Mouse (Mus musculus) heart, embryonic 10.5 days (tissue): ENCODE results near the gene Lce1b. TPM values are rescaled to one million over a fixed set of nuclear protein-coding genes. Genes with fewer than 3 reads are reported as not detected.
"Not testable (repeated sequence)": the region's sequence is repeated elsewhere in the genome, so short reads cannot be mapped to it uniquely, and the experiment has no call there.

Experiments
- DNase-seq: peaks from one replicate; pipeline ENCODE4 v3.0.0-alpha.2; 2017; ENCODE audit warnings: low spot score
- H3K27ac ChIP-seq: fragments of 300-500 bp; sonication (generic); 2 replicates; pipeline ENCODE4 v1.5.1; 2016; ENCODE audit warnings: mild to moderate bottlenecking
- H3K27me3 ChIP-seq: fragments of 300-500 bp; sonication (generic); 2 replicates; pipeline ENCODE4 v1.6.1; 2016; ENCODE audit warnings: mild to moderate bottlenecking; ENCODE audit not compliant: poor library complexity, insufficient read depth, severe bottlenecking
- H3K36me3 ChIP-seq: fragments of 300-500 bp; sonication (generic); 2 replicates; pipeline ENCODE4 v1.6.1; 2016; ENCODE audit warnings: mild to moderate bottlenecking, moderate library complexity
- H3K4me1 ChIP-seq: fragments of 300-500 bp; sonication (generic); 2 replicates; pipeline ENCODE4 v1.6.1; 2016; ENCODE audit warnings: mild to moderate bottlenecking
- H3K4me3 ChIP-seq: fragments of 300-500 bp; sonication (generic); 2 replicates; pipeline ENCODE4 v1.5.1; 2016; ENCODE audit warnings: mild to moderate bottlenecking, moderate library complexity
- H3K9me3 ChIP-seq: fragments of 300-500 bp; sonication (generic); 2 replicates; pipeline ENCODE4 v1.6.1; 2016; ENCODE audit warnings: mild to moderate bottlenecking, moderate library complexity
- whole genome bisulfite sequencing: fragments of 180-500 bp; shearing (Covaris S2); methylation state at CpG from one replicate; pipeline ENCODE4 v1.1.7; 2016; 5-methylcytosine and 5-hydroxymethylcytosine counted together
- polyA plus RNA-seq: library from polyadenylated mRNA; unstranded; fragments of >200 nt; fragmentation: Nextera tagmentation; extraction: Ambion mirVana; gene quantifications from 2 replicates; pipeline ENCODE4 v1.2.1, GENCODE M21; 2016

Gene Lce1b
- not detected in 2 replicates for polyA plus RNA-seq

GRCm38 (mm10) chr3:92656826-92657225, at the start of gene Lce1b:
Lce1b (minus strand) TSS chr3:92656926.
- DNase-seq: no peak
- H3K4me1 ChIP-seq: no peaks in the 10 kb centered on the region
- H3K4me3 ChIP-seq: no peak within 1 kb of the TSS

GRCm38 (mm10) chr3:92694613-92695012, 37.9 kb upstream of the Lce1b start:
- no peak for DNase-seq
- Histone ChIP-seq H3K27me3 (no peaks in the 10 kb centered on the region), H3K4me1 (no peaks in the 10 kb centered on the region), H3K9me3 (no peaks in the 10 kb centered on the region), H3K36me3 (no peaks in the 10 kb centered on the region), H3K4me3 (no peak overlapping the region), H3K27ac (no peak overlapping the region)
- 14% methylated on average over 1 of the region's 1 CpGs for WGBS

More at GRCm38 (mm10) chr3:92656826-92657225, at the start of gene Lce1b:
- Histone ChIP-seq H3K36me3 (no peaks in the 10 kb centered on the region), H3K27me3 (no peaks in the 10 kb centered on the region), H3K27ac (no peak within 1 kb of the TSS), H3K9me3 (no peaks in the 10 kb centered on the region)

- Histone ChIP-seq H3K27ac (no peak overlapping the region), H3K4me3 (no peak overlapping the region), H3K4me1 (no peaks in the 10 kb centered on the region), H3K36me3 (no peaks in the 10 kb centered on the region), H3K27me3 (no peaks in the 10 kb centered on the region), H3K9me3 (no peaks in the 10 kb centered on the region)
- no peak for DNase-seq
Measured at GRCm38 (mm10) chr3:92691688-92692087, 35.0 kb upstream of the Lce1b start.

GRCm38 (mm10) chr3:92689154-92689553, 32.4 kb upstream of the Lce1b start:
- not testable (repeated sequence) for H3K9me3 ChIP-seq, H3K27ac ChIP-seq, H3K36me3 ChIP-seq, DNase-seq, H3K4me1 ChIP-seq, H3K27me3 ChIP-seq, H3K4me3 ChIP-seq
- 69% methylated on average over 16 of the region's 16 CpGs for WGBS

- Histone ChIP-seq H3K27ac (no peak within 1 kb of the TSS), H3K4me1 (no peaks in the 10 kb centered on the region), H3K4me3 (no peak within 1 kb of the TSS), H3K27me3 (no peaks in the 10 kb centered on the region), H3K9me3 (no peaks in the 10 kb centered on the region), H3K36me3 (no peaks in the 10 kb centered on the region)
- no peak for DNase-seq
- 57% methylated on average over 2 of the region's 2 CpGs for WGBS
Measured at GRCm38 (mm10) chr3:92687110-92687509, 30.4 kb upstream of the Lce1b start, which contains the start of gene Lce1d. Lce1d (minus strand) TSS chr3:92687210.

GRCm38 (mm10) chr3:92678947-92679346, 22.2 kb upstream of the Lce1b start, which contains the start of gene Lce1c:
Lce1c (plus strand) TSS chr3:92679247.
- no peak within 1 kb of the TSS for H3K27ac ChIP-seq
- WGBS: 83% methylated on average over 4 of the region's 4 CpGs
- no peak within 1 kb of the TSS for H3K4me3 ChIP-seq
- DNase-seq: no peak
- H3K27me3 ChIP-seq: no peaks in the 10 kb centered on the region
- no peaks in the 10 kb centered on the region for H3K36me3 ChIP-seq
- H3K9me3 ChIP-seq: no peaks in the 10 kb centered on the region
- no peaks in the 10 kb centered on the region for H3K4me1 ChIP-seq

- no peak within 1 kb of the TSS for H3K27ac ChIP-seq
- no peak for DNase-seq
- no peaks in the 10 kb centered on the region for H3K9me3 ChIP-seq
- no peaks in the 10 kb centered on the region for H3K4me1 ChIP-seq
- no peak within 1 kb of the TSS for H3K4me3 ChIP-seq
- H3K36me3 ChIP-seq: no peaks in the 10 kb centered on the region
- no peaks in the 10 kb centered on the region for H3K27me3 ChIP-seq
Measured at GRCm38 (mm10) chr3:92670215-92670614, 13.5 kb upstream of the Lce1b start, which contains the start of gene Lce1a2. Lce1a2 (minus strand) TSS chr3:92670315.

GRCm38 (mm10) chr3:92648207-92648606, 8.5 kb downstream of the Lce1b start, which contains the start of gene Lce1a1:
Lce1a1 (minus strand) TSS chr3:92648307.
- Histone ChIP-seq H3K9me3 (no peaks in the 10 kb centered on the region), H3K36me3 (no peaks in the 10 kb centered on the region), H3K27ac (no peak within 1 kb of the TSS), H3K4me1 (no peaks in the 10 kb centered on the region), H3K4me3 (no peak within 1 kb of the TSS), H3K27me3 (no peaks in the 10 kb centered on the region)
- 78% methylated on average over 1 of the region's 1 CpGs for WGBS
- DNase-seq: no peak

- Histone ChIP-seq H3K4me3 (no peak overlapping the region), H3K27me3 (no peaks in the 10 kb centered on the region), H3K4me1 (no peaks in the 10 kb centered on the region), H3K9me3 (no peaks in the 10 kb centered on the region), H3K27ac (no peak overlapping the region), H3K36me3 (no peaks in the 10 kb centered on the region)
- DNase-seq: no peak
- 93% methylated on average over 15 of the region's 15 CpGs for WGBS
Measured at GRCm38 (mm10) chr3:92639854-92640253, 16.9 kb downstream of the Lce1b start.

- Histone ChIP-seq H3K4me1 (no peaks in the 10 kb centered on the region), H3K36me3 (no peaks in the 10 kb centered on the region), H3K9me3 (no peaks in the 10 kb centered on the region), H3K27me3 (no peaks in the 10 kb centered on the region), H3K27ac (no peak overlapping the region), H3K4me3 (no peak overlapping the region)
- DNase-seq: no peak
- WGBS: 82% methylated on average over 3 of the region's 3 CpGs
Measured at GRCm38 (mm10) chr3:92638653-92638991, 18.1 kb downstream of the Lce1b start.

GRCm38 (mm10) chr3:92637745-92638652, 18.7 kb downstream of the Lce1b start:
- Histone ChIP-seq H3K36me3 (no peaks in the 10 kb centered on the region), H3K27me3 (no peaks in the 10 kb centered on the region), H3K27ac (no peak overlapping the region), H3K4me1 (no peaks in the 10 kb centered on the region), H3K4me3 (no peak overlapping the region), H3K9me3 (no peaks in the 10 kb centered on the region)
- DNase-seq: no peak
- WGBS: 60% methylated on average over 1 of the region's 1 CpGs

- no peak for DNase-seq
- H3K27me3 ChIP-seq: no peaks in the 10 kb centered on the region
- no peaks in the 10 kb centered on the region for H3K36me3 ChIP-seq
- no peak within 1 kb of the TSS for H3K4me3 ChIP-seq
- H3K9me3 ChIP-seq: no peaks in the 10 kb centered on the region
- H3K27ac ChIP-seq: no peak within 1 kb of the TSS
- WGBS: 69% methylated on average over 2 of the region's 2 CpGs
- no peaks in the 10 kb centered on the region for H3K4me1 ChIP-seq
Measured at GRCm38 (mm10) chr3:92621560-92621959, 35.2 kb downstream of the Lce1b start, which contains the start of gene Lce6a. Lce6a (minus strand) TSS chr3:92621660.

GRCm38 (mm10) chr3:92609804-92610203, 46.9 kb downstream of the Lce1b start:
- H3K9me3 ChIP-seq: no peaks in the 10 kb centered on the region
- WGBS: 15% methylated on average over 1 of the region's 1 CpGs
- no peak overlapping the region for H3K4me3 ChIP-seq
- H3K36me3 ChIP-seq: no peaks in the 10 kb centered on the region
- no peaks in the 10 kb centered on the region for H3K4me1 ChIP-seq
- H3K27ac ChIP-seq: no peak overlapping the region
- no peak for DNase-seq
- no peaks in the 10 kb centered on the region for H3K27me3 ChIP-seq
